Mouse (Mus musculus): ENCODE measurements around the gene Gpr174. TPM values are rescaled to one million over a fixed set of nuclear protein-coding genes. Genes with fewer than 3 reads are reported as not detected.

The Gpr174 gene
- total and polyA plus RNA-seq, 3 experiments, result 1.8 to 11.0 TPM; not detected in 1

GRCm38 (mm10) chrX:107312533-107312932 lies 56.9 kb downstream of the Gpr174 start:
- ATAC-seq (ENCODE audit: extremely low read depth, insufficient number of reproducible peaks, low FRiP score, poor library complexity, severe bottlenecking), result peak; percentile 22
- DNase-seq (ENCODE audit: low spot score), result no peak
- TF ChIP-seq GATA1 (IDR thresholded peaks at IDR 0.05; ENCODE audit: borderline replicate concordance, low read length) (no peak), TAL1 (conservative IDR thresholded peaks at IDR 0.05; ENCODE audit: low read depth, low read length) (no peak), CTCF (IDR thresholded peaks at IDR 0.05; ENCODE audit: low read depth, low read length) (no peak), GATA2 (IDR thresholded peaks at IDR 0.05; ENCODE audit: borderline replicate concordance, low read depth, low read length) (no peak), POLR2AphosphoS5 (IDR thresholded peaks at IDR 0.05; ENCODE audit: insufficient replicate concordance, low read depth, low read length) (no peak)
- H3K4me1 ChIP-seq (ENCODE audit: insufficient read depth, low read depth, low read length), result no peaks in the 10 kb centered on the region
- no peaks in the 10 kb centered on the region for H3K27me3 ChIP-seq (ENCODE audit: insufficient read depth, low read length)
- no peaks in the 10 kb centered on the region for H3K36me3 ChIP-seq (replicated peaks)
- H3K4me3 ChIP-seq (ENCODE audit: low read depth, low read length), result no peak overlapping the region
- no peaks in the 10 kb centered on the region for H3K9me3 ChIP-seq (replicated peaks)

DNA sequence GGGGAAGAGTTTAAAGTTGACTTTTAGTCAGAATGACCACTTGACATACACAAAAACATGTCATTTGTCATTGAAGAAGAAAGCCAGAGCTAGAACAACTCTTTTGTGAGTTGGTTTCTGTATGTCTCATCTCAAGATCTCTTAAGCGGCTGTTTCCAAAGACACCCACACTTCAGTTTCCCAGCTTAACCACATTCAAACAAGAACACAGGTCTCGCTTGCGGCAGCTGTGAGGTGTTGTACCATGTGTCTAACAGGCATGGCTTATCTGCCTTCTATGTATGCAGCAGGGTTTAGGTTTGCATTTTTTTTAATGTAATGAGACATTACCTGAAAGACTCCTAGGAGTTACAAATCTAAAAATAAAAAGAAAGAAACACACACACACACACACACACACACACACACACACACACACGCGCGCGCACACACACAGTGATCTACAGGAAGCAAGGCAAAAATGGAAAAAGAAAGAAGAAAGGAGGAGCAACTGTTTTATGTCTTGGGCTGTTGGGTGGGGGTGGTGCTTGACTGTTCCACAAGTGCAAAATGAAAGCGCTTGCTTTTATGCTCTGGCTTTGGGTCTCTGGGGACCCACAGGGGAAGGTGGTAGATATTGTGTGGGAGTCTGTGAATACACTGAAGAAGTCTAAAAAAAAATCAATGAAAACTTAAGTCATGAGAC lies 70.2 kb downstream of the Gpr174 start:
- H3K4me3 ChIP-seq (ENCODE audit: low read depth, low read length), result no peak overlapping the region
- TF ChIP-seq POLR2AphosphoS5 (IDR thresholded peaks at IDR 0.05; ENCODE audit: insufficient replicate concordance, low read depth, low read length) (no peak), GATA2 (IDR thresholded peaks at IDR 0.05; ENCODE audit: borderline replicate concordance, low read depth, low read length) (no peak), CTCF (IDR thresholded peaks at IDR 0.05; ENCODE audit: low read depth, low read length) (no peak), TAL1 (conservative IDR thresholded peaks at IDR 0.05; ENCODE audit: low read depth, low read length) (no peak), GATA1 (IDR thresholded peaks at IDR 0.05; ENCODE audit: borderline replicate concordance, low read length) (no peak)
- no peaks in the 10 kb centered on the region for H3K4me1 ChIP-seq (ENCODE audit: insufficient read depth, low read depth, low read length)
- no peaks in the 10 kb centered on the region for H3K36me3 ChIP-seq (replicated peaks)
- H3K27me3 ChIP-seq (ENCODE audit: insufficient read depth, low read length), result no peaks in the 10 kb centered on the region
- no peak for ATAC-seq (ENCODE audit: extremely low read depth, insufficient number of reproducible peaks, low FRiP score, poor library complexity, severe bottlenecking)
- no peaks in the 10 kb centered on the region for H3K9me3 ChIP-seq (replicated peaks)
- no peak for DNase-seq (ENCODE audit: low spot score)

DNA sequence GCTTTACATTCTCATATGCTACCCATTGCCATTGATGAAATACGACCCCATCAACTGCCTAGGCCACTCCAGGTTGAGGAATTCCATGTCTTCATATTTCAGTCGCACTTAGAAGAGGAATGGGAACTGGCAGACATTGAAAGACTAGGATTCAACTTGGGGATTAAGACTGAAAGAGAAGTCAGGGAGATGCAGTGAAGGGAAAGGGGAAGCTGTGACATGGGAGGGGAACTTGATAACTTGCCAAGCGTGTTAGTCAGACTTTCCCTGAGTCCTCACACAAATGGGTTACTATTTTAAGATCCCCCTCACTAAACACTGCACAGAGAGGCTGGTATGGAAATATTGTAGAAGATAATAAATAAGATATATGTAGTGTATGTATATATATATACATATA lies 74.2 kb downstream of the Gpr174 start:
- H3K36me3 ChIP-seq (replicated peaks), result no peaks in the 10 kb centered on the region
- no peaks in the 10 kb centered on the region for H3K27me3 ChIP-seq (ENCODE audit: insufficient read depth, low read length)
- DNase-seq (ENCODE audit: low spot score), result no peak
- no peaks in the 10 kb centered on the region for H3K4me1 ChIP-seq (ENCODE audit: insufficient read depth, low read depth, low read length)
- TF ChIP-seq POLR2AphosphoS5 (IDR thresholded peaks at IDR 0.05; ENCODE audit: insufficient replicate concordance, low read depth, low read length) (no peak), TAL1 (conservative IDR thresholded peaks at IDR 0.05; ENCODE audit: low read depth, low read length) (no peak), CTCF (IDR thresholded peaks at IDR 0.05; ENCODE audit: low read depth, low read length) (no peak), GATA1 (IDR thresholded peaks at IDR 0.05; ENCODE audit: borderline replicate concordance, low read length) (no peak), GATA2 (IDR thresholded peaks at IDR 0.05; ENCODE audit: borderline replicate concordance, low read depth, low read length) (no peak)
- H3K9me3 ChIP-seq (replicated peaks), result no peaks in the 10 kb centered on the region
- no peak overlapping the region for H3K4me3 ChIP-seq (ENCODE audit: low read depth, low read length)
- ATAC-seq (ENCODE audit: extremely low read depth, insufficient number of reproducible peaks, low FRiP score, poor library complexity, severe bottlenecking), result no peak

DNA sequence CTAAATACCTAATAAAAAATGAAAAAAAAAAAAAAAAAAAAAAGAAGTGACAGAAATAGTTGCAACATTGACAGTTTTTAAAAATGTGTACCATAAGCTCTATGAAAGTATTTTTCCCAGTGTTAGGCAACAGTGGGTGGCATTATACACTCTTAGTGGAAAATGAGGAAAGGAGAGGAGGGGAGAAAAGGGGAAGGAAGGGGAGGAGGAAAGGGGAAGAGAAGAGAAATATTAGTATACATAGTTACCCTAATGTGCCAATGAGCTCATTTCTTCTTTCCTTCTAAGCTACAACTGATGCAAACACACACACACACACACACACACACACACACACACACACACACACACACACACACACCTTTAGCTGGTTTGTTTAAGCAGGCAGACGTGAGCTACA lies 80.9 kb downstream of the Gpr174 start:
- no peaks in the 10 kb centered on the region for H3K27me3 ChIP-seq (ENCODE audit: insufficient read depth, low read length)
- DNase-seq (ENCODE audit: low spot score) (no peak), ATAC-seq (ENCODE audit: extremely low read depth, insufficient number of reproducible peaks, low FRiP score, poor library complexity, severe bottlenecking) (no peak)
- no peak overlapping the region for H3K4me3 ChIP-seq (ENCODE audit: low read depth, low read length)
- TF ChIP-seq TAL1 (conservative IDR thresholded peaks at IDR 0.05; ENCODE audit: low read depth, low read length), result no peak
- TF ChIP-seq GATA2 (IDR thresholded peaks at IDR 0.05; ENCODE audit: borderline replicate concordance, low read depth, low read length), result no peak
- no peak for TF ChIP-seq CTCF (IDR thresholded peaks at IDR 0.05; ENCODE audit: low read depth, low read length)
- no peak for TF ChIP-seq GATA1 (IDR thresholded peaks at IDR 0.05; ENCODE audit: borderline replicate concordance, low read length)
- no peak for TF ChIP-seq POLR2AphosphoS5 (IDR thresholded peaks at IDR 0.05; ENCODE audit: insufficient replicate concordance, low read depth, low read length)
- no peaks in the 10 kb centered on the region for H3K4me1 ChIP-seq (ENCODE audit: insufficient read depth, low read depth, low read length)
- no peaks in the 10 kb centered on the region for H3K9me3 ChIP-seq (replicated peaks)
- no peaks in the 10 kb centered on the region for H3K36me3 ChIP-seq (replicated peaks)

- no peak overlapping the region for H3K4me3 ChIP-seq (ENCODE audit: low read depth, low read length)
- no peaks in the 10 kb centered on the region for H3K27me3 ChIP-seq (ENCODE audit: insufficient read depth, low read length)
- TF ChIP-seq GATA2 (IDR thresholded peaks at IDR 0.05; ENCODE audit: borderline replicate concordance, low read depth, low read length), result no peak
- no peak for TF ChIP-seq POLR2AphosphoS5 (IDR thresholded peaks at IDR 0.05; ENCODE audit: insufficient replicate concordance, low read depth, low read length)
- TF ChIP-seq TAL1 (conservative IDR thresholded peaks at IDR 0.05; ENCODE audit: low read depth, low read length), result no peak
- TF ChIP-seq GATA1 (IDR thresholded peaks at IDR 0.05; ENCODE audit: borderline replicate concordance, low read length), result no peak
- TF ChIP-seq CTCF (IDR thresholded peaks at IDR 0.05; ENCODE audit: low read depth, low read length), result no peak
- ATAC-seq (ENCODE audit: extremely low read depth, insufficient number of reproducible peaks, low FRiP score, poor library complexity, severe bottlenecking) (no peak), DNase-seq (ENCODE audit: low spot score) (no peak)
- no peaks in the 10 kb centered on the region for H3K9me3 ChIP-seq (replicated peaks)
- H3K4me1 ChIP-seq (ENCODE audit: insufficient read depth, low read depth, low read length), result no peaks in the 10 kb centered on the region
- no peaks in the 10 kb centered on the region for H3K36me3 ChIP-seq (replicated peaks)
Observed at GRCm38 (mm10) chrX:107341980-107342379, 86.3 kb downstream of the Gpr174 start.

Other genes with a start within 250 kb of the Gpr174 start
- 28.9 and 29.1 TPM in 2 replicates for gene P2ry10, start 167.4 kb upstream of the Gpr174 start, total RNA-seq (2014; fragmentation: Nextera tagmentation)
- 4.6 and 4.8 TPM in 2 replicates for gene P2ry10, start 167.4 kb upstream of the Gpr174 start, total RNA-seq (2017)
- 0.10 TPM in 2 replicates for gene P2ry10, start 167.4 kb upstream of the Gpr174 start, polyA plus RNA-seq (2012)
- 8.1 and 10.7 TPM in 2 replicates for gene P2ry10b, start 107.0 kb upstream of the Gpr174 start, total RNA-seq (2014; fragmentation: Nextera tagmentation)
- 9.2 and 9.8 TPM in 2 replicates for gene P2ry10b, start 107.0 kb upstream of the Gpr174 start, total RNA-seq (2017)
- 0.14 and 0.19 TPM in 2 replicates for gene P2ry10b, start 107.0 kb upstream of the Gpr174 start, polyA plus RNA-seq (2012)
- gene Itm2a, start 147.5 kb downstream of the Gpr174 start, total RNA-seq (2014; fragmentation: Nextera tagmentation), result 11.9 and 12.0 TPM in 2 replicates
- 4.5 and 4.6 TPM in 2 replicates for gene Itm2a, start 147.5 kb downstream of the Gpr174 start, total RNA-seq (2017)
- 0.13 and 0.23 TPM in 2 replicates for gene Itm2a, start 147.5 kb downstream of the Gpr174 start, polyA plus RNA-seq (2012)